Mouse (Mus musculus) testis, adult 2 months (tissue): ENCODE measurements at regions not wholly inside any gene's neighbourhood (a gene's known extent, or its start where the extent isn't known, plus 50 kb on each side); places are given as distances from the start of the nearest gene placed in this dataset.

Experiments
- CTCF ChIP-seq: fragments of 200-500 bp; IDR thresholded peaks from 2 replicates; pipeline ENCODE4 v1.5.1; 2012; ENCODE audit warnings: low read depth, mild to moderate bottlenecking, inconsistent platforms, low read length, moderate library complexity; ENCODE audit not compliant: control insufficient read depth, insufficient read depth, insufficient replicate concordance
- POLR2A ChIP-seq: fragments of 200-500 bp; IDR thresholded peaks from 2 replicates; pipeline ENCODE4 v1.6.1; 2012; ENCODE audit warnings: low read depth, mild to moderate bottlenecking, inconsistent platforms, low read length, moderate library complexity; ENCODE audit not compliant: control insufficient read depth

- TF ChIP-seq CTCF (no peak), POLR2A (no peak)
Measured at GRCm38 (mm10) chr13:63726509-63726908, 88.5 kb upstream of the Ercc6l2 start.
